Mouse (Mus musculus): ENCODE data around the gene Lexm.

- TF ChIP-seq CTCF (IDR thresholded peaks at IDR 0.05; ENCODE audit: low read depth, low read length): no peak
- no peak for TF ChIP-seq POLR2A (IDR thresholded peaks at IDR 0.05; ENCODE audit: borderline replicate concordance, low read depth, low read length)
Observed at GRCm38 (mm10) chr4:106645797-106646196, 28.8 kb upstream of the Lexm start.
